Mouse (Mus musculus): ENCODE measurements around the gene Alg14. TPM values are rescaled to one million over a fixed set of nuclear protein-coding genes. Genes with fewer than 3 reads are reported as not detected.
A peak's percentile ranks its signal among the peaks of the same experiment; 100 is the strongest.

The Alg14 gene
- polyA plus RNA-seq, 1 experiment = 14.5 TPM

DNA sequence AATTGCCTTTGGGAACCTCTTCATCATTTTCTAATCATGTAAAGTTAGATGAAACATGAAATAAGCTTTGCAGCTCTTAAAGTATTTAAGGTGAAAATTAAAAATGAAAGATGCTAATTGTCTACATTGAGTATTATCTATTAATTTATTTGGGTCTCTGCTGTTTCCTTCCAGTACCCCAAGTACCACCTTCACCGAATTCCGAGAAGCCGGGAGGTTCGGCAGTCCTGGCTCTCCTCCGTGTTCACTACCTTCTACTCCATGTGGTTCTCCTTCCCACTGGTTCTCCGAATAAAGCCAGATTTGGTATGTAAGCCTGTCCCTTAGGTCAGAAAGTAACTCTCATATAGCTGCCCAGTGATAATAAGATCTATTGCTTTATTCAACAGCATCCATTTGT is 28.3 kb downstream of the Alg14 start:
- DNase-seq = no peak
- 97% methylated on average over 6 of the region's 6 CpGs for WGBS
- Histone ChIP-seq H3K4me1 (replicated peaks; ENCODE audit: control insufficient read depth, insufficient read depth, low read length) (peaks cover 2% of the 10 kb centered on the region; the same call in 1 of the 2 replicates), H3K27ac (ENCODE audit: control insufficient read depth, insufficient read depth, low read length) (no peak overlapping the region), H3K4me3 (ENCODE audit: control insufficient read depth, insufficient read depth, low read length) (no peak overlapping the region), H3K27me3 (ENCODE audit: control insufficient read depth, insufficient read depth, low read length) (no peaks in the 10 kb centered on the region), H3K36me3 (ENCODE audit: control insufficient read depth, insufficient read depth, low read length) (peaks cover 4% of the 10 kb centered on the region; the same call in 1 of the 2 replicates)
- TF ChIP-seq CTCF (IDR thresholded peaks at IDR 0.05; ENCODE audit: borderline replicate concordance, control insufficient read depth, extremely low read depth, insufficient read depth, low read length, poor library complexity) (no peak), POLR2A (IDR thresholded peaks at IDR 0.05; ENCODE audit: control insufficient read depth, extremely low read depth, insufficient read depth, low read length, poor library complexity) (no peak)

DNA sequence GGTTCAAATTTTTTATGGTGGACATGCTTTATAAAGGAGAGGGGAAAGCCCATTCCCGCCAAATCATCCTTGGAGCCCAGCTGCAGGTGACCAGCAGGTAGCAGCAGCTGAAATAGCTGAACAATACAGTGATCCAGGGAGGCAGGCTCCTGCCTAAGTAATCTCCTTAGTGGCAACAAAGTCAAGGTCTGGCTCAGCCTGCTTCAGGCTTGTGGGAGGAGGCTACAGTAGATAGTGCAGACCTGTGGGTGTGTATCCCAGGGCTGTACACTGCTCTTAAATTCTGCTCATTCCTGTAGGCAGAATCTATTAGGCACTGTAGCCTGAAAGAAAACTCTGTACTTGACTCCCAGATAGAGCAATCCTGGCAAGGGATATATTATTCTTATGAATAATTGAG is 29.3 kb downstream of the Alg14 start:
- no peak for DNase-seq
- Histone ChIP-seq H3K4me1 (replicated peaks; ENCODE audit: control insufficient read depth, insufficient read depth, low read length) (0 out of 2 replicates have a peak, but pooled peaks cover 2% of the 10 kb centered on the region), H3K27me3 (ENCODE audit: control insufficient read depth, insufficient read depth, low read length) (no peaks in the 10 kb centered on the region), H3K27ac (ENCODE audit: control insufficient read depth, insufficient read depth, low read length) (no peak overlapping the region), H3K4me3 (ENCODE audit: control insufficient read depth, insufficient read depth, low read length) (no peak overlapping the region), H3K36me3 (ENCODE audit: control insufficient read depth, insufficient read depth, low read length) (peaks cover 4% of the 10 kb centered on the region; the same call in 1 of the 2 replicates)
- TF ChIP-seq POLR2A (IDR thresholded peaks at IDR 0.05; ENCODE audit: control insufficient read depth, extremely low read depth, insufficient read depth, low read length, poor library complexity) (no peak), CTCF (IDR thresholded peaks at IDR 0.05; ENCODE audit: borderline replicate concordance, control insufficient read depth, extremely low read depth, insufficient read depth, low read length, poor library complexity) (no peak)
- whole genome bisulfite sequencing = 100% methylated on average over 1 of the region's 1 CpGs

DNA sequence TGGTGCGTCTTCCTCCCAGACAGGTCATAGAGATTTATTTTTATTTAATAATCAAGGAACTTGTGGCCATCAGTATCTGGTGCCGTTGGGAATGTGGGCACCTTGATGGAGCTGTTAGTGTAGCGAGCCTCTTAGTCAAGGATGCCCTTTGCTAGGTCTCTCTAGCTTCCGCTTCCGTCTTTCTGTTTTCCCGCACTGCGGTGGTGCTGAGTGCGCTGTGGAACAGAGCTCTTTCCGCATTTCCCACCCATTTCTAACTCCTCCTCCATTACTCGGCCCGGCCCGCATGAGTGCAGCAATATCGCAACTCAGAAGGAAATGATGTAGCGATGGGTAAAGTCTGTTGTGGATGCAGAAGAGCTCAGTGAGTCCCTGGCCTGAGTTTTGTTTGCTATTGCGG is 31.8 kb downstream of the Alg14 start:
- no peak overlapping the region for H3K27ac ChIP-seq (ENCODE audit: control insufficient read depth, insufficient read depth, low read length)
- TF ChIP-seq CTCF (IDR thresholded peaks at IDR 0.05; ENCODE audit: borderline replicate concordance, control insufficient read depth, extremely low read depth, insufficient read depth, low read length, poor library complexity) (no peak), POLR2A (IDR thresholded peaks at IDR 0.05; ENCODE audit: control insufficient read depth, extremely low read depth, insufficient read depth, low read length, poor library complexity) (no peak)
- 98% methylated on average over 15 of the region's 15 CpGs for WGBS
- DNase-seq = no peak
- no peaks in the 10 kb centered on the region for H3K27me3 ChIP-seq (ENCODE audit: control insufficient read depth, insufficient read depth, low read length)
- no peak overlapping the region for H3K4me3 ChIP-seq (ENCODE audit: control insufficient read depth, insufficient read depth, low read length)
- peaks cover 4% of the 10 kb centered on the region; the same call in 1 of the 2 replicates for H3K36me3 ChIP-seq (ENCODE audit: control insufficient read depth, insufficient read depth, low read length)
- H3K4me1 ChIP-seq (replicated peaks; ENCODE audit: control insufficient read depth, insufficient read depth, low read length) = 0 out of 2 replicates have a peak, but pooled peaks cover 2% of the 10 kb centered on the region

DNA sequence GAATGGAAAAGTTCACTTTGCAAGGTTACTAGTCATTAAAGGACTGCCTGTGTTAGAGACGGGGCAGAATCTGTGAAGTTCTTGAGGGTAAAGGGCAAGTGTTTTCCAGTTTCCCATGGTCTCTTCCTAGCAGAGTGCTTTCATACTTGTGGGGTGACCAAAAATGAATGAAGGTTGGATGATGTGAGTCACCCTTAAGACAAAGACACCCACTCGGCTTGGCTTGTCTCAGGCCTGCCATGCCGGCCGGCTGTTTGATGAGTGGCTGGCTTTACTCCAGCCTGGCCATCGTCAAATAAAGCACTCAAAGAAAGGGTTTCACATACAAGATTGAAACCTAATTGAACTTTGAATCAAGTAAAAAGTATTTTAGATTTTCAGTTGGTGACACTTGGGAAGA is 35.8 kb downstream of the Alg14 start:
- no peak for DNase-seq
- TF ChIP-seq CTCF (IDR thresholded peaks at IDR 0.05; ENCODE audit: borderline replicate concordance, control insufficient read depth, extremely low read depth, insufficient read depth, low read length, poor library complexity) (no peak), POLR2A (IDR thresholded peaks at IDR 0.05; ENCODE audit: control insufficient read depth, extremely low read depth, insufficient read depth, low read length, poor library complexity) (no peak)

DNA sequence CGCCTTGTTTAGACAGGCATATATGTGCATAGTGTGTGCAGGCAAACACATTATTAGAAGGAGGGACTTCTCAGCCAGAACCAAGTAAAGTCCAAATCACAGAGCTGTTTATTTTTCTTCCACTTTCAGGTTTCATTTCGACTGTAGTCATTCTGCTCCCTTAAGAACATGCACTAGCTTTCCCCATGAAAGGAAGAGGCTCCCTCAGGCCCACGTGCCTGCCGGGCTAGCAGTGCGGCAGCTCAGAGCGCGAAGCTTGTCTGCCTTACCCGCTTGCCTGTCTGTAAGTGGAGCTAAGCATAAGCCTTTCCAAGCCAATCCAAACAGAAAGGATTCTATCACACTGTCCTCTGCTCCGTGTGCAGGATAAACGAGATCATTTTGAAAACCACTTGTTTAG is 38.1 kb downstream of the Alg14 start:
- Histone ChIP-seq H3K27ac (ENCODE audit: control insufficient read depth, insufficient read depth, low read length) (peak overlapping the region; percentile 31; the same call in 1 of the 2 replicates), H3K27me3 (ENCODE audit: control insufficient read depth, insufficient read depth, low read length) (no peaks in the 10 kb centered on the region), H3K4me3 (ENCODE audit: control insufficient read depth, insufficient read depth, low read length) (no peak overlapping the region), H3K36me3 (ENCODE audit: control insufficient read depth, insufficient read depth, low read length) (0 out of 2 replicates have a peak, but pooled peaks cover 6% of the 10 kb centered on the region), H3K4me1 (replicated peaks; ENCODE audit: control insufficient read depth, insufficient read depth, low read length) (peaks cover 22% of the 10 kb centered on the region)
- TF ChIP-seq POLR2A (IDR thresholded peaks at IDR 0.05; ENCODE audit: control insufficient read depth, extremely low read depth, insufficient read depth, low read length, poor library complexity) (no peak), CTCF (IDR thresholded peaks at IDR 0.05; ENCODE audit: borderline replicate concordance, control insufficient read depth, extremely low read depth, insufficient read depth, low read length, poor library complexity) (no peak)
- 69% methylated on average over 10 of the region's 10 CpGs for WGBS
- peak; percentile 40 for DNase-seq

More for the DNA sequence above, 35.8 kb downstream of the Alg14 start:
- no peak overlapping the region for H3K27ac ChIP-seq (ENCODE audit: control insufficient read depth, insufficient read depth, low read length)
- peaks cover 17% of the 10 kb centered on the region for H3K4me1 ChIP-seq (replicated peaks; ENCODE audit: control insufficient read depth, insufficient read depth, low read length)
- no peaks in the 10 kb centered on the region; the same call in 1 of the 2 replicates for H3K36me3 ChIP-seq (ENCODE audit: control insufficient read depth, insufficient read depth, low read length)
- no peaks in the 10 kb centered on the region for H3K27me3 ChIP-seq (ENCODE audit: control insufficient read depth, insufficient read depth, low read length)
- H3K4me3 ChIP-seq (ENCODE audit: control insufficient read depth, insufficient read depth, low read length) = no peak overlapping the region
- 99% methylated on average over 5 of the region's 5 CpGs for WGBS

DNA sequence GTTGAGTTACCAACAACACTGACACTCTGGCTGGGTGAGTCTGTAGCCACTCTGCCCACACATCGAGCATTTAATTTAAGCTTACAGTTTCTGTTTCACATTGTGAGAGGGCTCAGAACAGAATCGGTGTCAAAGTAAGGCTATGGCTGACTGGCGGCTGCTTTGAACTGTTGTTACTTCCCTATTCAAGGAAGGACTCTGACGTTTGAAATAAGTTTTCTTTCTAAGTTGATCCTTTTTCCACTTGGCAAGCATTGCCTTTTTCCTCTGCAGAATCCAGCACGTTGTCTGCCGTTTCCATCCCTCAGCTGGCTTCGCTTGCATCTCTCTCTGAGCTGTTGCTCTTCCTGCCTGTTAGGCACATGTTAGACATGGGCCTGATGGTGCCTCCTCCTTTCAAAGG is 38.7 kb downstream of the Alg14 start:
- H3K4me3 ChIP-seq (ENCODE audit: control insufficient read depth, insufficient read depth, low read length) = no peak overlapping the region
- peak; percentile 24 for DNase-seq
- no peaks in the 10 kb centered on the region for H3K27me3 ChIP-seq (ENCODE audit: control insufficient read depth, insufficient read depth, low read length)
- H3K4me1 ChIP-seq (replicated peaks; ENCODE audit: control insufficient read depth, insufficient read depth, low read length) = peaks cover 22% of the 10 kb centered on the region
- peak overlapping the region; percentile 79 for H3K27ac ChIP-seq (ENCODE audit: control insufficient read depth, insufficient read depth, low read length)
- no peak for TF ChIP-seq POLR2A (IDR thresholded peaks at IDR 0.05; ENCODE audit: control insufficient read depth, extremely low read depth, insufficient read depth, low read length, poor library complexity)
- TF ChIP-seq CTCF (IDR thresholded peaks at IDR 0.05; ENCODE audit: borderline replicate concordance, control insufficient read depth, extremely low read depth, insufficient read depth, low read length, poor library complexity) = no peak
- 17% methylated on average over 7 of the region's 7 CpGs for WGBS
- 0 out of 2 replicates have a peak, but pooled peaks cover 6% of the 10 kb centered on the region for H3K36me3 ChIP-seq (ENCODE audit: control insufficient read depth, insufficient read depth, low read length)
